Mouse (Mus musculus): ENCODE measurements around the gene Parn.

DNA sequence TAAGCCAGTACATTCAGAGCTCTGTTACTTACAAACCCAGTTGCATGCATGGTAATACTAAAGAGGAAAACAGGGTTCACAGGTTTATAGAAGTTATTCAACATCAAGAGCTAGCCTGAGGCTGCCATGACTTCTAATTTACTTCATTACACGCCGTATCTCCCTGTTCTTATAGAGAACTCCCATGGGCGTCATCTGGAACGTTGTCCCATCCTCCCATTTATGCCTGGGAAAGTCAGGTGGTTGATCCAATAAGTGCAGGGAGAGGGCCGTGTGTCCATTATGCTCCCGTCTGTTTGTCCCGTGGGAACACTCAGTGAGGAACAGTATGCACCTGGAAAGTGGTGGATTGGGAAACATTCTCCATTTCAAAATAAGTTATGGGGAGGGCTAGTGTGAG, 152.4 kb downstream of the Parn start:
- TF ChIP-seq GATA1 (IDR thresholded peaks at IDR 0.05; ENCODE audit: low read length) = no peak
- no peak for TF ChIP-seq TAL1 (IDR thresholded peaks at IDR 0.05; ENCODE audit: low read length)
